Mouse (Mus musculus) WW6 (cell line): ENCODE measurements around the gene Upk1b.
A peak's percentile ranks its signal among the peaks of the same experiment; 100 is the strongest.

Experiments used
- DNase-seq: peaks from one replicate; pipeline ENCODE4 v3.0.0-alpha.2; 2013; ENCODE audit warnings: low read depth, low spot score

Gene Upk1b

GRCm38 (mm10) chr16:38762401-38762800, 37.7 kb downstream of the Upk1b start:
- no peak for DNase-seq

GRCm38 (mm10) chr16:38761972-38762371, 38.2 kb downstream of the Upk1b start:
- no peak for DNase-seq

- no peak for DNase-seq
Observed at GRCm38 (mm10) chr16:38760834-38761375, 39.2 kb downstream of the Upk1b start.

- DNase-seq, result no peak
Observed at GRCm38 (mm10) chr16:38760239-38760638, 39.9 kb downstream of the Upk1b start.

GRCm38 (mm10) chr16:38758104-38758861, 41.8 kb downstream of the Upk1b start:
- no peak for DNase-seq

GRCm38 (mm10) chr16:38757626-38758025, 42.5 kb downstream of the Upk1b start:
- DNase-seq, result no peak

- DNase-seq, result no peak
Observed at GRCm38 (mm10) chr16:38756572-38756971, 43.6 kb downstream of the Upk1b start.

- no peak for DNase-seq
Observed at GRCm38 (mm10) chr16:38756177-38756503, 44.0 kb downstream of the Upk1b start.

GRCm38 (mm10) chr16:38755452-38756176, 44.5 kb downstream of the Upk1b start:
- DNase-seq, result no peak

GRCm38 (mm10) chr16:38753631-38754030, 46.5 kb downstream of the Upk1b start:
- DNase-seq, result no peak

GRCm38 (mm10) chr16:38750803-38751202, 49.3 kb downstream of the Upk1b start:
- no peak for DNase-seq

- DNase-seq, result no peak
Observed at GRCm38 (mm10) chr16:38743941-38744673, 56.0 kb downstream of the Upk1b start.

GRCm38 (mm10) chr16:38742659-38743131, 57.4 kb downstream of the Upk1b start:
- DNase-seq, result peak; percentile 36

GRCm38 (mm10) chr16:38742113-38742658, 57.9 kb downstream of the Upk1b start, which contains the start of gene B4galt4:
Gene B4galt4, plus strand, starts transcription at chr16:38742264.
- DNase-seq, result peak; percentile 45

GRCm38 (mm10) chr16:38741204-38741903, 58.8 kb downstream of the Upk1b start:
- DNase-seq, result no peak

- no peak for DNase-seq
Observed at GRCm38 (mm10) chr16:38730921-38731320, 69.2 kb downstream of the Upk1b start.

- DNase-seq, result no peak
Observed at GRCm38 (mm10) chr16:38729610-38730288, 70.4 kb downstream of the Upk1b start.

GRCm38 (mm10) chr16:38729139-38729538, 71.0 kb downstream of the Upk1b start:
- DNase-seq, result no peak

GRCm38 (mm10) chr16:38728576-38729132, 71.5 kb downstream of the Upk1b start:
- DNase-seq, result no peak

GRCm38 (mm10) chr16:38724974-38725373, 75.2 kb downstream of the Upk1b start:
- no peak for DNase-seq
